8 mouse cellular contexts compared by ENCODE assay signal in the genomic region with DNA sequence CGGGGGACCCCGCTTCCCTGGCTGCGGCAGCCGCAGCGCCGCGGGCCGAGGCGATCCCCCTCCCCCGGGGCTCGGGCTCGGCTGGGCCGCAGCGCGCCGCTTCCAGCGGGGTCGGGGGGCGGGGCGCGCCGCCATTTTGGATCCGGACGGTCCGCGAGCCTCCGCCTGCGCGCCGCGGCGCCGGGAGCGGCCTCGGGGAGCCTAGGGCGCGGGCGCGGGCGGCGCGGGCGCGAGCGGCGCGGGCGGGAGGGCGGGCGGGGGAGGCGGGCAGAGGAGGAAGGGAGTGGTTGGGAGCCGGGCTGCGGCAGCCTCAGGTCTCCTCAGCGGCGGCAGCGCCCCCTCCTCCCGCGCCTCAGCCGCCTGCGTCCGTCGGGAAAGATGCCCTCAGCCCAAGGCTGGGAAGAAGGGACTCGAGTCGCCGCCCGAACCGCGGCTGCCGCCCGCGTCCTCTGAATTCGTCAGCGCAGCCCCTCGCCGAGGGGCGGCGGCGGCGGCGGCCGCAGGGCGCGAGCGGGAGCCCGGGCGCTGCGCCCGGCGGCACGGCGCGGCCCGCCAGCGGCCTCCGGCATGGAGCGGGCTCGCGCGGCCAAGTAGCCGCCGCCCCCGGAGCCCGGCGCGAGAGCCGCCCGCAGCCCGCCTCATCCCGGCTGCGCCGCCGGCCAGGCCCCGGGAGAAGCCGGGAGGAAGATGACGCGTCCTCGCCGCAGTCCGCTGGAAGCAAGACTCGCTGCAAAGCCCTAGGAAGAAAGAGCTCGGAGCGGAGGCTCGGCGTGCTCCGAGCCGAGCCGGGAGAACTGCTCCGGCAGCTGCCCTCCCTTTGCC. TPM values are rescaled to one million over a fixed set of nuclear protein-coding genes. Genes with fewer than 3 reads are reported as not detected.
DNase-seq lines count a peak whose midpoint lies in the region; ATAC-seq and TF ChIP-seq lines count a peak whose summit lies in the region.

A gene (plus strand): TSS at position 752 of the 822 bp plus-strand sequence.

- no peaks in the 10 kb centered on the region for H3K36me3 ChIP-seq in forebrain, embryonic 10.5 days (replicated peaks)
- no peaks in the 10 kb centered on the region for H3K36me3 ChIP-seq in heart, embryonic 13.5 days
- H3K36me3 ChIP-seq in kidney, postnatal 0 days (ENCODE audit: insufficient read depth, low read length), result no peaks in the 10 kb centered on the region
- no peaks in the 10 kb centered on the region for H3K36me3 ChIP-seq in liver, embryonic 11.5 days (ENCODE audit: control insufficient read depth, insufficient read depth, low read length)
- no peaks in the 10 kb centered on the region for H3K36me3 ChIP-seq in stomach, embryonic 14.5 days (ENCODE audit: control insufficient read depth, insufficient read depth, low read length)

- peak; percentile 13 to 15 for DNase-seq in CD8-positive naive resting alpha-beta T cell, adult 2 months (ENCODE audit: low read depth in 2 of 2, low spot score in 2 of 2)
- DNase-seq in forebrain, embryonic 10.5 days (ENCODE audit: extremely low spot score, low spot score), result peak; percentile 74
- DNase-seq in kidney, postnatal 0 days (ENCODE audit: low spot score), result peak; percentile 87
- peak; percentile 84 for DNase-seq in liver, embryonic 11.5 days (ENCODE audit: low spot score)
- peak; percentile 45 for DNase-seq in naive thymus-derived CD4-positive, alpha-beta T cell, adult 2 months (ENCODE audit: low read depth)

- TF ChIP-seq CTCF in kidney, postnatal 0 days (IDR thresholded peaks at IDR 0.05; ENCODE audit: low read depth), result no peak

- no peaks in the 10 kb centered on the region for H3K9me3 ChIP-seq in forebrain, embryonic 10.5 days
- H3K9me3 ChIP-seq in heart, embryonic 13.5 days, result no peaks in the 10 kb centered on the region
- H3K9me3 ChIP-seq in kidney, postnatal 0 days (replicated peaks; ENCODE audit: low read length), result no peaks in the 10 kb centered on the region
- no peaks in the 10 kb centered on the region for H3K9me3 ChIP-seq in liver, embryonic 11.5 days (ENCODE audit: control insufficient read depth, low read length)
- no peaks in the 10 kb centered on the region for H3K9me3 ChIP-seq in stomach, embryonic 14.5 days (ENCODE audit: control insufficient read depth, low read depth, low read length)

- no peaks in the 10 kb centered on the region; the same call in 1 of the 2 replicates for H3K4me1 ChIP-seq in brown adipose tissue, adult 24 weeks (ENCODE audit: control insufficient read depth, insufficient read depth, insufficient read length, low read length)
- peaks cover 62% of the 10 kb centered on the region for H3K4me1 ChIP-seq in forebrain, embryonic 10.5 days
- H3K4me1 ChIP-seq in heart, embryonic 13.5 days, result peaks cover 31% of the 10 kb centered on the region
- peaks cover 2% of the 10 kb centered on the region; the same call in 1 of the 2 replicates for H3K4me1 ChIP-seq in kidney, postnatal 0 days (replicated peaks; ENCODE audit: insufficient read depth, low read length)
- H3K4me1 ChIP-seq in liver, embryonic 11.5 days (replicated peaks; ENCODE audit: control insufficient read depth, insufficient read depth, low read length), result peaks cover 19% of the 10 kb centered on the region
- H3K4me1 ChIP-seq in stomach, embryonic 14.5 days (ENCODE audit: control insufficient read depth, insufficient read depth, low read length), result peaks cover 14% of the 10 kb centered on the region; the same call in 1 of the 2 replicates

- H3K9ac ChIP-seq in heart, embryonic 13.5 days, result peak within 1 kb of the TSS; percentile 97
- peak within 1 kb of the TSS; percentile 96 for H3K9ac ChIP-seq in kidney, postnatal 0 days (ENCODE audit: low read depth, low read length)
- peak within 1 kb of the TSS; percentile 95 for H3K9ac ChIP-seq in liver, embryonic 11.5 days (ENCODE audit: low read depth, low read length)
- peak within 1 kb of the TSS; percentile 94 for H3K9ac ChIP-seq in stomach, embryonic 14.5 days (replicated peaks; ENCODE audit: low read depth, low read length)

- H3K27ac ChIP-seq in brown adipose tissue, adult 24 weeks (replicated peaks; ENCODE audit: low read depth, low read length), result peak within 1 kb of the TSS; percentile 68
- peak within 1 kb of the TSS; percentile 96 for H3K27ac ChIP-seq in forebrain, embryonic 10.5 days
- peak within 1 kb of the TSS; percentile 96 for H3K27ac ChIP-seq in heart, embryonic 13.5 days (replicated peaks)
- H3K27ac ChIP-seq in kidney, postnatal 0 days, result peak within 1 kb of the TSS; percentile 99
- peak within 1 kb of the TSS; percentile 90 for H3K27ac ChIP-seq in liver, embryonic 11.5 days (ENCODE audit: low read depth, low read length)
- H3K27ac ChIP-seq in stomach, embryonic 14.5 days (ENCODE audit: low read length), result peak within 1 kb of the TSS; percentile 91

- peak within 1 kb of the TSS; percentile 74 for H3K4me3 ChIP-seq in brown adipose tissue, adult 24 weeks (ENCODE audit: insufficient read depth, low read depth, low read length)
- H3K4me3 ChIP-seq in forebrain, embryonic 10.5 days, result peak within 1 kb of the TSS; percentile 85
- H3K4me3 ChIP-seq in heart, embryonic 13.5 days, result peak within 1 kb of the TSS; percentile 86
- peak within 1 kb of the TSS; percentile 84 for H3K4me3 ChIP-seq in kidney, postnatal 0 days (replicated peaks; ENCODE audit: low read depth, low read length)
- H3K4me3 ChIP-seq in liver, embryonic 11.5 days (ENCODE audit: low read depth, low read length), result peak within 1 kb of the TSS; percentile 87
- H3K4me3 ChIP-seq in stomach, embryonic 14.5 days (ENCODE audit: low read depth, low read length), result peak within 1 kb of the TSS; percentile 69

- peaks cover 19% of the 10 kb centered on the region for H3K27me3 ChIP-seq in forebrain, embryonic 10.5 days (ENCODE audit: poor library complexity, severe bottlenecking)
- no peaks in the 10 kb centered on the region for H3K27me3 ChIP-seq in heart, embryonic 13.5 days (replicated peaks)
- H3K27me3 ChIP-seq in kidney, postnatal 0 days (ENCODE audit: insufficient read depth, low read length), result no peaks in the 10 kb centered on the region
- no peaks in the 10 kb centered on the region for H3K27me3 ChIP-seq in liver, embryonic 11.5 days (replicated peaks; ENCODE audit: control insufficient read depth, insufficient read depth, low read length)
- no peaks in the 10 kb centered on the region for H3K27me3 ChIP-seq in stomach, embryonic 14.5 days (ENCODE audit: control insufficient read depth, insufficient read depth, low read length)

- peak within 1 kb of the TSS; percentile 80 for H3K4me2 ChIP-seq in heart, embryonic 13.5 days
- H3K4me2 ChIP-seq in kidney, postnatal 0 days (ENCODE audit: low read length), result peak within 1 kb of the TSS; percentile 86
- peak within 1 kb of the TSS; percentile 89 for H3K4me2 ChIP-seq in liver, embryonic 11.5 days
- H3K4me2 ChIP-seq in stomach, embryonic 14.5 days (replicated peaks; ENCODE audit: low read depth, low read length), result peak within 1 kb of the TSS; percentile 66

- under 1% methylated on average over 101 of the region's 128 CpGs for WGBS in forebrain, embryonic 10.5 days
- WGBS in heart, embryonic 13.5 days, result under 1% methylated on average over 87 of the region's 128 CpGs
- WGBS in kidney, postnatal 0 days, result under 1% methylated on average over 87 of the region's 128 CpGs
- under 1% methylated on average over 86 of the region's 128 CpGs for WGBS in liver, embryonic 11.5 days
- WGBS in stomach, embryonic 14.5 days, result under 1% methylated on average over 105 of the region's 128 CpGs

- peak; percentile 88 for ATAC-seq in heart, embryonic 13.5 days (ENCODE audit: extremely low read depth, insufficient number of reproducible peaks, low FRiP score, low TSS enrichment)
- peak; percentile 90 for ATAC-seq in kidney, postnatal 0 days (replicated peaks; ENCODE audit: low FRiP score, low read depth)
- ATAC-seq in liver, embryonic 11.5 days (replicated peaks; ENCODE audit: low FRiP score), result peak; percentile 94
- peak; percentile 95 for ATAC-seq in stomach, embryonic 14.5 days (ENCODE audit: insufficient number of reproducible peaks, insufficient read depth, low FRiP score, low read depth)

RNA-seq across cellular contexts. Expression of the gene that starts here (rescaled TPM):
- 24.6 and 25.6 TPM in 2 replicates for polyA plus RNA-seq in brown adipose tissue, adult 24 weeks (2012; ENCODE audit: insufficient read depth, insufficient read length, missing spikeins)
- 11.1 and 12.2 TPM in 2 replicates for polyA plus RNA-seq in forebrain, embryonic 10.5 days (2016; fragmentation: Nextera tagmentation; extraction: Ambion mirVana)
- 9.2 and 12.3 TPM in 2 replicates for polyA plus RNA-seq in heart, embryonic 13.5 days (2015; fragmentation: Nextera tagmentation; extraction: Ambion mirVana)
- polyA plus RNA-seq in kidney, postnatal 0 days (2015; fragmentation: Nextera tagmentation; extraction: Ambion mirVana), result 15.8 and 17.4 TPM in 2 replicates
- 11.2 and 13.1 TPM in 2 replicates for polyA plus RNA-seq in liver, embryonic 11.5 days (2014; fragmentation: Nextera tagmentation; extraction: Ambion mirVana)
- 22.7 and 26.1 TPM in 2 replicates for polyA plus RNA-seq in stomach, embryonic 14.5 days (2014; fragmentation: Nextera tagmentation; extraction: Ambion mirVana)

Comparison
In these comparisons a context has a peak if more than half of its experiments do, and no peak if none do; other contexts are left out.
1. Peak in every context shown above with its lines: DNase-seq, ATAC-seq, H3K4me3 ChIP-seq and H3K27ac ChIP-seq.
2. DNase-seq: peak in every context shown above with its lines; median percentile 87 in kidney, postnatal 0 days; 84 in liver, embryonic 11.5 days; 74 in forebrain, embryonic 10.5 days; 45 in naive thymus-derived CD4-positive, alpha-beta T cell, adult 2 months; 14 in CD8-positive naive resting alpha-beta T cell, adult 2 months.